Mouse (Mus musculus) gastrocnemius, postnatal 4 days (tissue): Measurements from ENCODE around the gene Svip. TPM values are rescaled to one million over a fixed set of nuclear protein-coding genes. Genes with fewer than 3 reads are reported as not detected.

Experiments
- DNase-seq, 2 experiments: peaks; one replicate each; pipeline ENCODE4 v3.0.0; 2021 to 2022; ENCODE audit warnings: low spot score in 2 of 2, mixed read lengths in 2 of 2
- long read RNA-seq, 2 experiments: library from polyadenylated mRNA; stranded (forward); transcript quantifications; one replicate each; pipeline ENCODE4 v2.0.0; 2021
- total RNA-seq, 2 experiments: library from RNA; stranded (reverse); gene quantifications; 2 replicates each; pipeline ENCODE4 v1.2.3; 2021

Svip gene
- 1 to 10 TPM; 2.7 to 2.8 TPM for total RNA-seq
- long read RNA-seq, experiment 1, transcript Svip-201 (4 exons, 3,053 nt) = major isoform, 9 of 9 reads
- long read RNA-seq, experiment 1, partial matches to known transcripts = 0 of 9 reads
- long read RNA-seq, experiment 1, other reads (novel, unspliced or antisense) = 0 of 9 reads
- long read RNA-seq, experiment 2, transcript Svip-201 (4 exons, 3,053 nt) = major isoform, 14 of 16 reads
- long read RNA-seq, experiment 2, partial matches to known transcripts = 1 of 16 reads
- long read RNA-seq, experiment 2, other reads (novel, unspliced or antisense) = 1 of 16 reads

- peak; percentile 29 to 62 for DNase-seq
Measured at GRCm38 (mm10) chr7:52005511-52006295, at the start of gene Svip. Svip (minus strand) TSS chr7:52006018.

DNA sequence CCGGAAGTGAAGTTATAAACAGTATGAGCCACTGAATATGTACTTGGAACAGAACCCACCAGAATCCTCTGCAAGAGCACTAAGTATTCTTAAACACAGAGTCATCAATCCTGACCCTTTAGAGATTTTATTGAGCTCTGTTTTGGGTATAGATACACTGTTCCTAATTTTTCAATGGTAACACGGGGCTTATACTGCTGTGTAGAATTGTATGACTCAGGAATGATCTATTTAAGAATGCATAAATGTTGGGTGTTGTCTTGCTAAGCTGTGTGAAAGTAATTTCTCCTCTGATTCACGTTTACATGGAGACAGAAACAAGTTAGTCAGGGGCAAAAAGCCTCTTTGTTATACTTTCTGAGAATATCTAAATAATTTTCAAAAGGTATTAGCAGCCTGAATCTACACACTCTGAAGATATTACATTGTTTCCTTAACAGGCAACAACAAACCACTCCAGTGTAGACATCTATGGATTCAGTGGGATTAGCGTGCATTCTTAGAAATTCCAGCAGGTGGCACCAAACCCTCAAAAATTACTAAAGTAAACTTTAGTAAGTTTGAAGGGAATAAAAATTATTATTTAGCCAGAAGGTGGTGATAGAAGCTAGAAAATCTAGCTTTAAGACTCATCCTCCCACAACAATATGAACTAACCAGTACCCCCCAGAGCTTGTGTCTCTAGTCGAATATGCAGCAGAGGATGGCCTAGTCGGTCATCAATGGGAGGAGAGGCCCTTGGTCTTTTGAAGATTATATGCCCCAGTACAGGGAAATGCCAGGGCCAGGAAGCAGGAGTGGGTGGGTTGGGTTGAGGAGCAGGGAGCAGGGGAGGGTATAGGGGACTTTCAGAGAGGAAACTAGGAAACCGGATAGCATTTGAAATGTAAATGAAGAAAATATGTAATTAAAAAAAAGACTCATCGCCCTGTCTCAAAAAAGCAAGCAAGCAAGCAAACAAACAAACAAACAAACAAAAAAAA lies 32.1 kb upstream of the Svip start:
- peak in 1 of 2 experiments; percentile 11 for DNase-seq

DNA sequence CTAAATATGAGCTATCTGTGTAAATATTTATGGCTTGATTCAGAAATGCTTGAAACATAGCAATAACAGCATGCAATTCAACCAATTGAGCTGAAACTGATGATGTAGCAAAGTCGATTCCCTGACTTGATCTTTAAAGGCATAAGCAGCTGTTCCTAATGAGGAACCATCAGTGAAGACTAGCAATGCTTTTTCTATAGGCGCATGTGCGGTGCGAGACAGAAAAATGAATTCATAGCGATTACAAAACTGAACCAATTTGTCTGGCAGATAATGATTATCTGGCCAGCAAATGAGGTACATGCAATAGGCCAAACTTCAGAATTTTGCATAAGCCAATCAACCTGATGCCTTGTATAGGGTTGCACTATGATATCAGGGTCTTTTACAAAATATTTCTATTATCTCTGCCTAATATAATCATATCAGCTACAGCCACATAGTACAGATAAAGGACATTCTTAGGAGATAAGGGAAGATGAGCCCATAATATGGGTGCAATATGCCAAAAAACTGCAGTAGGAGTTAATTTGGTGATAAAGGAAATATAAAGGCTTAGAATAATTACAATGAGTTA lies 18.3 kb upstream of the Svip start:
- no peak for DNase-seq

DNA sequence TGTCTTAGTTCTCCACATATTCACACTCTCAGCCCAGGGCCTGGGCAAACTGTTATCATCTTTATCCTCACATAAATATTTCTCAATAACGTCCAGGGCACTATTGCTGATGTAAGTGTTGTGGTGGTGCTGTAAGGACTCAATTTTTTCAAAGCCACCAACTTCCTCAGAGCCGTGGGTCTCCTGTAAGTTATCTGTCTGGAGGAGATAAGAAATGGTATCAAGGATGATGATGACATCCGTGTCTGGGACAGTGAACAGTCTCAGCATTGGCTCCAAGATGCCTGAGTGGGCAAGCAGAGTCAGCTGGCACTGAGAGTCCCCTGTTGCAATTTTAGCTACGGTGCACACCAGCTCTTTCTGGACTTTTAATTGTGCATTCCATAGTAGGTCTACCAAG lies 16.2 kb upstream of the Svip start:
- DNase-seq = no peak

GRCm38 (mm10) chr7:52015628-52016027 lies 9.8 kb upstream of the Svip start, which contains the start of gene 1700015G11Rik:
1700015G11Rik (minus strand) TSS chr7:52015728.
- DNase-seq = no peak

DNA sequence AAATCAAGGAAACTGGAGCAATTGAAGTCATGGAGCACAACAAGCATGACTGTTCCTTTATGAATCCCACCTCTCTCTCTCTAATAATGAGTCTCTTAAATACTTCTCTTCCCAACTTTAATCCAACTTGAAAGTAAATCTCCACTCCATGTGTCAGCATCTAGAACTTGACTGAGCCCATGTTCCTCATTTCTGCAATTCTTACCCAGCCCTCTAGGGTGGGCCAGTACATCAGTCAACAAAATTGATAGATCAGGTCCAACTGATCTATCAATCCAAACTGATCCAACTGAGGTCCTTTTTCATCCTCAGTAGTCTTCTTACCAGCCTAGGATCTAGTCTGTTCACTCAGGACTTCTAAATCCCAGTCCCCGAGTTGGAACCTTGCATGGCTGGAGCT lies 9.4 kb upstream of the Svip start:
- no peak for DNase-seq

DNA sequence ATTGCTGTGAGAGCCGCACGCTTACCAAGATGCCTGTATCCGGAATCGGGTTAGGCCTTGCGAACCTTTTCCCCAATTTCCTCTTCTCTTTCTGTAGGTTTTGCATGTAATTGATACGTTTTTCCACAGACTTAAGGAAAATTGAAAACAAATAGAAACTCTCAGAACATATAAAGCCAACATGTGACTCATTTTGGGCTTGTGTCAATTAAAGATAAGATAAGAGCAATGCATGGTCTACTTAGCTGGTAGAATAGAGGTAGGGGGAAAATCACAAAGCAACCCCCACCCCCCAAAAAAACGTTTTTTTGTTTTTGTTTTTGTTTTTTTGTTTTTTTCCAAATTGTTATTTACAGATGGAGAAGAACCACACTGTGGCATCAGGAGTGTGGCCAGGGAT lies 7.6 kb upstream of the Svip start:
- DNase-seq = no peak

GRCm38 (mm10) chr7:52007138-52007537 lies 1.3 kb upstream of the Svip start:
- no peak for DNase-seq

GRCm38 (mm10) chr7:52006296-52006630 lies 445 bp upstream of the Svip start:
- DNase-seq = no peak

- no peak for DNase-seq
Measured at GRCm38 (mm10) chr7:51991020-51991419, 14.8 kb downstream of the Svip start.

DNA sequence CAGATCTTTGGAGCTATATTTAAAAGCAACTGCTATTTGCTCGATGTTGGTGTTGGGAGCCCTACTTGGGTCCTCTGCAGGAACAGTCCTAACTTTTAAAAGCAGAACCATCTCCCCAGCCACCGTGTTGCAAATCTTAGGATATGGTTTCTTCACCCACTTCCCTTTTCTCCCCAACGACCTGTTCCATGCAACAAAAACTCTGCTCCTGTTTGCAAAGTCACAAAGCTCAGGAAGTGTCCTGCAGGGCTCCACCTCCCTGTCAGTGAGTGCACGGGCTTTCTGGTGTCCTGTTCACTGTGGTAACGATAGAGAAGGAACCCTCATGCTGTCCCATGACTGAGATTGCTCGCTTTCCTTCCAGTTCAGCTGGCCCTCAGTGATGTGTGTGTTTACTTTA lies 18.9 kb downstream of the Svip start:
- no peak for DNase-seq

DNA sequence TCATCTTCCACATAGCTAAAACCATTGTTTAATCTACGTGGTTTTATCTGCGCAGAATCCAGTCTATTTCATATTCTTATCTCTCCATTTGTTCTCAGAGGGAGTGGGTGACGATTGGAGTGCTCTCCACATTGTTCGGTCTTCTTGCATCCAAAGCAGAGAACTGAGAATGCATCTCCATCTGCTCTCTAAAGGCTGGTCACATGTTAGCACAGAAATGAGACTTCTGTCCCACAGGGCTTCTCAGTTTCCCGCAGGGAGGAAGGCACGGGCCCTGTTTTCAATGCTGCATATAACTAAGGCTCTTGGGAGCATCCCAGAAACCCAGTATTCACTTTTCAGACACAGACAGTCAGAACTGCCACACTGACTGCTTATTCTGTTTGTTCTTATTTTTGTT lies 20.1 kb downstream of the Svip start:
- no peak for DNase-seq

DNA sequence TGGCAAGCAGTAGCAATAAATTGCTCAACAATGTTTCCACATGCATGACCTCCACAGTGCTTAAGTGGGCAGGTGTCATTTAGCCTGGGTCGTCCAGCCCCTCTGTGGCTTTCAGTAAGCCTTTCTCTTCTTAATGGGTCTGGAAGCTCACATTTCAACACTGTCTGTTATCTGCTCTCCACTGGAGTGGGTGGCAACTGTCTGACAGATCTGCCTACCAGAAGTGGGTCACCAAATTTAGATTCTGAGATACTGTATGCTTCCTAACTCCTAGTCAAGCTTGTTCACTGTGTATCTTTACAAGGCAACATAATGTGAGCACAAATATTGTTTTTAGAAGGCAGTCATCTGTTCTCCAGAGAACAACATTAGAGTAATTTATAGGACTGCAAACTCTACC lies 23.5 kb downstream of the Svip start:
- DNase-seq = no peak

- no peak for DNase-seq
Measured at GRCm38 (mm10) chr7:51979271-51979670, 26.5 kb downstream of the Svip start.

DNA sequence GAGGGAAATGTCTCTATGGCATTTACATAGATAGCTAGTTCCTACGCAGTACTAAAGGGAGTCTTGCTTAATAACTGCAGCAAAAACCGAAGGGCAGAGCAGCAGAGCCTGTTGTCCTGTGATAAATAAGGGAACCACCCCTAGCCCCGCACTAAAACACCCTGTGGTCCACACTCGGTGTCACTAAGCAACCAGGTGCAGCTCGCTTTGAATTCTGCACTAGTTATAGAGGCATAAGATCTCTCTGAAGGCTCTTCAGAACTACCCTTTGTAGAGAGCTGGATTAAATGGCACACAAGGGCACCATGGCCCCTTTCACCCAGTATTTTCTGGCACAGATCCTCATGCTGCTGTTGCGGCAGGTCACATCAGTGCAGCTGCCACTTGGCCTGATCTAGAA lies 30.6 kb downstream of the Svip start:
- no peak for DNase-seq

- DNase-seq = no peak
Measured at GRCm38 (mm10) chr7:51973526-51973925, 32.3 kb downstream of the Svip start.

DNA sequence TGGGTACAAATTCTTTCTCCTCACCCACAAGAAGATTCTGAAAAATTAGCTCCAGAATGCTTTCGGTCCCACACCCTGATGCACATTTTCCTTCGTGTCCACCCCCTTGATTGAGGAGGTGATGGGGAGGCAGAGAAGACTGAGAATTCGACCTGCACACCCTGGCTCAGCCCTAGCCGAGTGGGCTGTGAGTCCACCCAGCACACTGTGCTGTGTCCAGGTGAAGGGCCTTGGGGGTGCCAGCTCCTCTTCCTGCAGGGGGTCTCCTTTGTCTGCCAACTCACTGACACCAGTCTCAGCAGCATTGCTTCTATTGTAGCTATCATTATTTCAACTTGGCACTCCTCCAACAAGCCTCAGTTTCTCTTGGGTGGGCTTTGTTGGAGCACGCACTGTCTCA lies 32.7 kb downstream of the Svip start:
- no peak for DNase-seq

GRCm38 (mm10) chr7:51972252-51972855 lies 33.5 kb downstream of the Svip start:
- peak in 1 of 2 experiments; percentile 18 for DNase-seq

DNA sequence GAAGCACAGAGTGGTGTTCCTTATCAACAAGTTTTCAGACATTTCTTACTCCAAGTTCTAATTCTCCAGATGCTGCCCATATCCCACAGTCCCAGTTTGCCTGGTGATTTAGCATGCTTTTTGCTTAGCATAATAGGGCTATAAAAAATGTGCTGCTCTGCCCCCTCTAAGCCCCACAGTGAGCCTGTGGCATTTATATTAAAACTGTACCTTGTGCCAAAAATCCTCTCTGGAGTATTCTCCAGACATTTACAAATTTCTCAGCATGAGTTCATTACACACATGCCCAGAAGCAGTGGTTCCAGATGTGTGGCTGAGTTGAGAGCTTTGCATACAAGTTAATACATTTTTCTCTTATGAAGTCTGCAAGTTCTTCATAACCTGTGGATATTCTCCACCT lies 36.4 kb downstream of the Svip start:
- no peak for DNase-seq

DNA sequence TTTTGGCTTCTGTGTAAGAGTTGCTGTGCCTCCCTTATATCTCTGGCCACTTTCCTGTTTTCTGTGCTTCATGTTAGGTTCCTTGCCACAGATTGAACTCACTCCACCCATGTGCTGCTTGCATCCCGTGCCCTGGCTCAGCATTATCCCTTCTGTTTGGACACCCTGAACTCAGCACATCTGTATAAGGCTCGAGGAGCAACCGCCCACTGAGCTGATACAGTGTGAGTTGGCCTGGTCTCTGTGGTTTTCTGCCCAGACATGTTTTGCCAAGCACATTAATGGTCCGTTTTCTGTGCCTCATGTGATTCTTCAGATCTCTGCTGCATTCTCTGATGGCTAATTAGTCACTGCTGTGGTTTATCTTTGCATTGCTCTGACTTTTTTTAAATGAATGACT lies 38.2 kb downstream of the Svip start:
- DNase-seq = no peak

- DNase-seq = no peak
Measured at GRCm38 (mm10) chr7:51964681-51965080, 41.1 kb downstream of the Svip start.
